Mouse (Mus musculus) cerebral cortex, adult 2 months (tissue): ENCODE measurements around the gene Paox.

ENCODE experiments used
- WGBS: fragments of 180-500 bp; shearing (Covaris S2); methylation state at CpG from one replicate; pipeline ENCODE4 v1.1.7; 2018; 5-methylcytosine and 5-hydroxymethylcytosine counted together

The Paox gene

DNA sequence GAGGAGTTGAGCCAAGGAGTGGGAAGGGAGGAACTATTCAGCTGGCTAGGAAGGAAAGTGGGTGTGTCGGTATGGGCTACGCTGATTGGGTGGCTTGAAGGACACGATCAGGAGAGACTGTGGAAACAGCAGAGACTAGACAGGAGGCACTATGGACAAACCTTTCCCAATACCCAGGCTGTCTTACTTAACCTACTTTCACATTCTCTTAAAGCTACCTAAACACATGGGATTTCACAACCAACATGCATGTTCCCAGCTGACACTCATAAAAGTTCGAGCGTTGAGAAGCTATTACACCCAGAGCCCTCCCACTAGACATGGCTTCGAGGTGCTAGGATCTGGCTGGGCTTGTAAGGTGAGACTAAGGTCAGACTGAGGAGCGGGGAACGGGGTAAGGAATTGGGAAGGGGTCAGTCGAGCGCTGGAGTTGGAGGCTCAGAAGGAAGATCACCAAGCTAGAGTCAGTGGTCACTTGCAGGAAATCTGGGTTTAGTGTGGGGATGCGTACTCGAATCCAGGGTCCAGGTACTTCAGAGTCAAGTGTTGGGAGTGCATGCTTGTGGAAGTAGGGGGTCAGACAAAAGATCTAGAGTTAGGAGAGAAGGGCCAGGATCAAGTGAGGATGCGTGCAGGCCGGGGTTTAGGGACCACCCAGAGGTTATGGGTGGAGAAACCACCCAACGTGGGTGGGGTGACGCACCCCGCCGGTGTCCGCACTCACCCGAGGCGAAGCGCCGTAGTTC, at the start of gene Paox:
TSS of gene Paox (plus strand) at position 217 of the 746 bp plus-strand sequence.
- under 1% methylated on average over 23 of the region's 23 CpGs for WGBS

DNA sequence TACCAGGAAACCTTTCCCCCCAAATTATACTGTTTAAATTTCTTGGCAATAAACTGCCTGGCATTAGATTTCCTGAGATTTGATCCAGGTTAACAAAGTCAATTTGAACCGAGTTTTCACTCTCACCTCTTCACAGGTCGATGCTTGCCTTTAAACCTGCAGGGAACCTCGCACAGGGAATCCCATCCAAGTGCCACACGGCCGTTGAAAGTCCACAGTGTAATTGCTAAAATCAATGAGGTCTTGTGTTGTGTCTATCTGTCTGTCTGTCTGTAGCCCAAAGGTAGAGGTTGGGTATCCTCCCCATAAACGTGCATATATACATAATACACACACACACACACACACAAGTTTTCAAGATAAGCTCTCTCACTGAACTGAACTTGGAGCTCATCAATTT, 48.2 kb upstream of the Paox start:
- WGBS: 71% methylated on average over 6 of the region's 6 CpGs

DNA sequence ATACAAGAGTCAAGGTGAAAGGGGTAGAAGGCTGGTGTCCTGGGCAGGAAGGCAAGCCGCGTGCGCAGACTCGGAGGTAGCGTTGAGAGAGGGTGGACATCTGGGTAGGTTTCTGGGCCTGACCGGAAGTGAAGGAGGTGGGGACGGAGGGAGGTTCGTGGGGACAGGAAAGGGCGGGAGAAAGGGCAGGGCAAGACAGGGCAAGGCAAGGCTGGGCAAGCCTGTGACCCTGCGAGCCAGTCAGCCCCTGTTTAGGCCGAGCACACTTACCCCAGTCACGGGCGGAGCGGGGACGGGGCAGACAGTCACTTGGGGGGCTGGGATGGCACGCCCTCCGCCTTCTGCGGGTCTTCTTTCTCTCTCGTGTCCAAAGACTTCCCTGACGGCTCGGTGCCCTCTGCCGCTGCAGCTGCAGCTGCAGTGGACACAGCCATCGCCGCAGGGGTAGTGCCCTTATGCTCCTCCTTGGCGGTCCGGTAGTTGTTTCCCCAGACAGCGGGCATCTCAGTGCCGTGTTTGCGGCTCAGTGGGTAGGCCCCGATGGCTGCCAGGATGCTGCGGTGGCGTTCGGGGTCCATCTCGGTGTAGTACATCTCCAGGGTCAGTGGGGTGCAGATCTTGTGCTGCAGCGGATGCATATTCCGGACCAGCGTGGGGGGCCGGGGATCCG, 45.4 kb upstream of the Paox start:
- 52% methylated on average over 39 of the region's 39 CpGs for WGBS

DNA sequence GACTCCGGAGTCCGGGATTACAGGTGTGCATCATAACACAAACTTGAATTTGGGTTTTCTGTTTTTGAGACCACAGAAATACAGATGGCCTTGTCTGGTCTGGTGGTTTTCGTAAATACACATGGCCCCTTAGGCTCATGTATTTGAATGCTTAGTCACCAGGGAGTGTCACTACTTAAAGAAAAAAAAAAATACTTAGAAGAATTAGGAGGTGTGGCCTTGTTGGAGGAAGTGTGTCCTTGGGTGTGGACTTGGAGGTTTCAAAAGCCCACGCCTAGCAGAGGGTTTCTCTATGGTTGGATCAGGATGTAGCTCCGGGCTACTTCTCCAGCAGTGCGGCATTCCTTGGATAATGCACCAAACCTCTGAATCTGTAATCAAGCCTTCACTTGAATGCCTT, 37.9 kb upstream of the Paox start:
- WGBS: 68% methylated on average over 6 of the region's 6 CpGs

DNA sequence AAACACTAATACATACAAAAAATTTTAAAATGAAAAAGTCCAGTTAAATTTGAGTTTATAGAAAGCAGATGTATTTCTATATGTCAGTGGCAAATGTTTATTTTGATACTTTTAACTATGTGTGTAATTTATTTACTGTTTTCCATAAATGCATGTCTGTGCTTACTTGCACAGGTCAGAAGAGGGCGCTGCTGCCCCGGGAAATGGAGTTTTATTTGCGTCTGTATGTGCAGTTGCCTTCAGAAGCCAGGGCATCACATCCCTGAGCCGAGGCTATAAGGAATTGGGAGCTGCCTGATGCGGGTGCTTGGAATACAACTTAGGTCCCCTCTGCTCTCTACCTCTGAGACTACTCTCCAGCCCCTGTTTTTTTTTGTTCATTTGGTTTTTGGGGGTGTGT, 36.9 kb upstream of the Paox start:
- WGBS: 3% methylated on average over 5 of the region's 5 CpGs

DNA sequence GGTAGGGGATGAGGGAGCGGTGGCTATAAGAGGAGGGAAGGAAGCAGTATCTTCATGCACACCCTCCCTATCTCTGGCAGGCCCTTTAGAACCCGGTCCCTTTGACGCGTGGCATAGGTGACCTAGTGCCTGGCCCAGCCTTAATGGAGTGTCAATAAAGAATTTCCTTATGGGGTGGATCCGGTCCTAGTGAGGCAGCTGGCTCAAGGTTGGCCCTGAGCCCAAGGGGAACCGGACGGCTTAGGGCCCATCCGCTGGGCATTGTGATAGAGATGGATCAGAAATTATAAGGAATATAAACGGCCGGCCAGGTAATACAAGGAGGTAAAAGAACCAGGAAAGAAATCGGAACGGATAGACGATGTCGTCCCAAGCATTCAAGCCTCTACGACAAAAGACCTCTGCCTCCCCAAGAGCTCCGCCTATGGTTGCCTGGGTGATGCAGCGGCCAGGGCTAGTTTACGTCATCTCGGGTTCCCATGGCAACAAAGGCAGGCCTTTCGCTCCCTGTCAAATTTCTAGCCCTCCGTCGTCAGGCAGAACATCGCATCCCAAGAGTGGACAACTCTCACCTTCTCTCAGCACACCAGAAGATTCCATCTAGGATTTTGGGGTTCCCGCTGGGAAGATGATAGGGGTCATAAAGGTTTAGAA, 35.0 kb upstream of the Paox start:
- WGBS: under 1% methylated on average over 24 of the region's 24 CpGs

DNA sequence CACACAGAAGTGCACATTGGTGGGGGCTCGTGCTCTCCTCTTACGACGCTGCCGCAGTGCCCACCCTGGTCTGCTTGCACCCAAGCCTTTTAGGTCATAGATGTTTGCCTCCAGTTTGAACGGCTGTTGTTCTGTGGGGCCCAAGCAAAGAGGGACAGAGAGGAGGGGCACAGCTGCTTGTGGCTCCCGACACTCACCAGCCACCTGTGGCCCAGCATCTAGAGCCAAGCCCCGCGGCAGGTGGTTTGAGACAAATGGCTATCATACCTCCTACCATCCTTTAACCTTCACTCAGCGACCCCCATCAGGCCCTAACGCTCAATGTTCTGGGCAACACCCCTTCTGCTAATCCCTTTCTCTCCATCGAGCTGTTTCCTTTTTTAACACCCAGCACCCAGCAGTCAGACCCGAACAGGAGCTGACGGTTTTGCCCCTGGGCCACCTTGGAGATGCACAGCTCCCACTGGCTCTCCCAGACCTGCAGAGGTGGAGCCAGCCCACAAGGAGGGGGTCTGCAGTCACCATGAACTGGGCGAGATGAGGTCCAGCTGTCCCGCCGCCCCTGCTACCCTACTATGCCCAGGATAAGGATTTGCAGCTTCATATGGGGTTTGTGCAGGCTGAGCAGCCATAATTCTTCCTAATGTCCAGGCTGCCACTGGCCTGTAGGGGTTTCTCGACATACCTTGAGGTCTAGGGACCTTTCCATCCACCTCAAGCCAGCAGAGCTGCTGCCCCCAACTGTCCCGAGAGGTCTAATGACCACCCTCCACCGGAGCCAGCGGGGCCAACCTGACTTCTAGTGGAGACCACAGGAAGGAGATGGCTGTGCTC, 34.0 kb upstream of the Paox start:
- 8% methylated on average over 20 of the region's 20 CpGs for WGBS

DNA sequence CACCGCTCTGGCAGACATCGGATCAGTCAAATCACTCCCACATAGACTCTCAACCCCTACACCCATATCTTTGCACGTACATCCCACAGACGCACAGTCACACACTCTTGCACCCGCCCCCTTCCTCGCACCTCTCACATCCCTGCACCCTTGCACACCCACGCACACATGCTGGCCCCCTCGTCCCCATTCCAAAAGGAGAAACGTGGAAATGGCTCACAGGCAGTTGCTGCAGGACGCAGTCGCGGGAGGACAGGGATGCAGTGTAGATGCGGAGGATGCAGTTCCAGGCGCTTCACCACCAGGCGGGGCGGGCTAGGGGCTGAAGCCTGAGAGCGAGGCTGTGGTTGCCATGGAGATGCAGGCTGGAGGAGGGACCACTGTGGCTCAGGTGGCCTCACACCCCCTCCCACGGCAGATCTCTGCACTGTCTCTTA, 33.3 kb upstream of the Paox start, which contains the start of gene Caly:
TSS of gene Caly (minus strand) at position 307 of the 437 bp plus-strand sequence.
- 2% methylated on average over 18 of the region's 18 CpGs for WGBS

DNA sequence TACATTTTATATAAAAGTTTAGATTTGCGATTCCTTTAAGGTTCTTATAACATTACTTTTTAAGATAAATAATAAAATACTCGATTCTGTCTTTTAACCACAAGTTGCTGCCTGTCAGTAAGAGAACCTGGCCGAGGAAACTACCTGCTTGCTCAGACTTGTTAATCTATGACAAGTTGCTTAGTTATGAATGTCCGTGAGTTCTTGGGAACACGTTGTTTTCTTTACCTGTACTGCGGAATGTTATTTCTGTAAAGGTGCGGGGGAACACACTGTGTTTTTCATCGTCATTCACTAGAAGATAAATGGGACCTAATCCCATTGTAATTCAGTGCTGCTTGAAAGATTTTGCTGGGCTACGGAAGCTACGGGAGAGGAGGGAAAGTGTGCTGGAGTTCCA, 25.0 kb upstream of the Paox start:
- 82% methylated on average over 10 of the region's 10 CpGs for WGBS

DNA sequence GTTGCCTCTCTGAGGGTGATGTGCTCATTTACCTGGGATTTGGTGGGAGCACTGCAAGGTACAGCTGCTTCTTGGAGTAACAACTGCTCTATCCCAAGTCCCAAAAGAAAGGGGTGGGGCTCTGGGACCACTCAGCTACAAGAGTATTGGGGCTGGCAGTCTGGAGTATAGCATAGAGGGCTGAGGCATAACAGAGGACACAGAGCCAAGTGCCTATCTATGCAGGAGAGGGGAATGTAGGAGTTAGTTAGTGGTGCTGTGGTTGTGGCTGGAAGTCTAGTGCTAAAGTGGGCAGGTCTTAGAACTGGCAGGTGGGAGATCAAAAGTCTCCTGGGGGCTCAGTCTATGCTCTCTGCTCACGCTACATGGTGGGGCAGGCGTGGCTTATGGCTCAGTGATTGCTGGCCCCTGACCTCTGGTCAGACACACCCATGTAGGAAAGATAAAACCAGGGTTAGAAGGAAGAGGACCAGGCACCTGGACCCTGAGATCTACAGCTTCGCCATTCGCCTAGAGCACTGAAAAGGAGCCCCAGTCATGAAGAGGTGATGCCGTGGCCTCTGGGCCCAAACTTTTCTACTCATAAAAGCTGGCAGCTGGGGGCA, 22.6 kb upstream of the Paox start, which contains the start of gene Prap1:
TSS of gene Prap1 (plus strand) at position 472 of the 605 bp plus-strand sequence.
- 92% methylated on average over 5 of the region's 5 CpGs for WGBS

DNA sequence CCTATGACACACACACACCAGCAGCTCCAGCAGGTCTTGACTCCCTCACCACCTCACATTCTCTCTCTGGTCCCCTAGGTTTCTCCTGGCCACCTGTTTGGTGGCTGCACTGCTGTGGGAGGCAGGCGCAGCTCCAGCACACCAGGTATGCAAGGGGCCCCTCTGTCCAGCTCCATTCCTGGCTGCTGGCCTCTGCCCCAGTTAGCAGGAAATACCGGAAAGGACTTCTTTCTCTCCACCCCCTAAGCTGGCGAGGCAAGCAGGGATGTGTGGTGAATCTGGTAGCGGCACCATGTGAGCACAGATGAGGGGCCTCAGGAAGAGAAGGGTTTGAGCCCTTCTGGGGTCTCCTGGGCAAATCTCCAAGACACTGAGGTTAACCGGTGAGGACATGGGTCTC, 20.6 kb upstream of the Paox start:
- WGBS: 76% methylated on average over 5 of the region's 5 CpGs

DNA sequence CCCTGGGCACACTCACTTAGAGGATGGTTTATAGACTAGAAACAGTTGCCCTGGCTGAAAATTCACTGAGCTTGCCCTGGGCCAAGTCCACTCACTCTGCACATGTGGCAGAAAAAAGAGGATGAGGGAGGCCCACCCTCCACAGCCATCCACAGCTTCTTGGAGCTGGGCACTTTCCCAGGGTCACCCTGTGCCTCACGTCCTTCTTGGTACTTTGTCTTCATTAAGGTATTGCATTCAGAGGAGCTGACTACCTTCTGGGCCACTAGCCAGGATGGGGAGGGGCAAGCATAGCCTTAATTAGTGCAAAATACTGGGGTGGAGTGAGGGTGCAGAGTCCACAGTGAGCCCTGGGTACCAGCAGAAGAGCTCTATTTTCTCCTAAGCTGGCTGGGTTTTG, 20.0 kb upstream of the Paox start:
- 30% methylated on average over 1 of the region's 1 CpGs for WGBS

DNA sequence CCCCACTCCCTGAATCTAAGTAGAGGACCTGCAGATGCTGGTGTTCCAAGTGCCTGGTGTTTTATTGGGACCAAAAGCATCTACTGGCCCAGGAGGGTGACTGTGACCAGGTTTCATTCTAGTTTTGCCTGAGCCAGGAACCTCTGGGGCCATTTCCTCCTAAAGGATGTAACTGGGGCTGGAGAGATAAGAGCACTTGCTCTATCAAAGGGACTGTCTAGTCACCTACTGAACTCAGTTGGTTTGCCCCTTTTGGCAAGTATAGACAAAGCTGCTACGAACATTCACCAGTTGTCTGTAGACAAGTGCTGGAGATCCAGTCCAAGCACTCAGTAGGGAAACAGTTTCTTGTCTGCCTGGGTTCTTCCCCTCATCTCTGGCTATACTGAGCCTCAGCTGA, 17.1 kb upstream of the Paox start:
- 83% methylated on average over 1 of the region's 1 CpGs for WGBS

DNA sequence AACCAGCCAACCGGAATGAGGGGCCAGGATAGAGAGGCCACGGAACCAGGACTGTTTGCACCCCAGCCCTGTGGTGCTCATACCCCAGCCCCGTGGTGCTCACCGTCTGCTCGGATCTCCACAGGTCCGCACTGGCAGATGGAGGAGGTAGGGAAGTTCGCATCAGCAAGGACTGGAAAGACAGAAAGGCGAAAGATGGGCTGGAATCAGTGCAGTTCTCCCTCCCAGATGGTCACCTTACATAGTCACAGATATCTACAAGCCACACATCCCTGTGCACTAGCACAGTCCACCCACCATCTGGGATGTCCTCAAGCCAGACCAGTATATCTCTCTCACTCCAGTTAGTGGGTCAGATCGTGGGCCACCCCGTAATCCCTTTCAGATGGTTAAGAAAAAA, 14.1 kb upstream of the Paox start:
- WGBS: 51% methylated on average over 10 of the region's 10 CpGs

DNA sequence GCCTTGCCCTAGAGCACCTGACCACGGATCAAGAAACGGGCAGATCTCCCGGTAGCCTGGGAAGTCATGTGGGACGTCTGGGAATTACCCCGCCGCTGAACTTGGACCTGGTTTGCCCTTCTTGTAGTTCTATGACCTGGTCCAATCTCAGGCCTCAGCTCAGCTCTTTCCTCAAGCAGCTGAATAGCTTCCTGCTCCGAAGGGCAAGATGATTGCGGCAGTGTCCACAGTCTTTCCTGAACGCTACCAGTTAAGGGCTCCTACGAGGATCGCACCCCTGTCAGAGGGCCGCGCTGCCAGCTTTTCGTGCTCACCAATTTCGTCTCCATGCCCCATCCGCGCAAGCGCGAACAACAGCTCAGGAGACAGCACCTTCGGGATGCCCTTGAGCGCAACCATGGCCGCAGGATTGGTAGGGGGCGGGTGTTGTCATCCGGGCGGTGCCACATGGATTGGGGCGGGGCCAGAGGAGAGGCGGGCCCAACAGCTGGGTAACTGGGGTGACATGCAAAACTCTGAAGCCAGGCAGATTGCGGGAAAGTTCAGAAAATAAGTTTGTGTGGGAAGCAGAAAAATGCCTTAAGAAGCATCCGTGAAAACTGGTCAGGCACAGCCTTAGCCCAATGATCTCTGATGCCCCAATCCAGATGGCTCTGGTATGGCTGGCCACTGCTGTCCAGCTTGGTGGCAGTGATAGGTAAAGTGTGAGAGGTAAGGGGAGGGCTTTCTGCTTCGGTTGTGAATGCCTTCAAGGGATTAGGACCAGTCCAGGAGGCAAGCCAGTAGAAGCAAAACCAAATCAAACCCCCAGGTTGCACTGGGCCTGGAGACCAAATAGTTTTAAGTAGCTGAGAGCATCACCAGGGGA, 13.4 kb upstream of the Paox start, which contains the start of gene Fuom:
TSS of gene Fuom (minus strand) at position 449 of the 868 bp plus-strand sequence.
- WGBS: 1% methylated on average over 30 of the region's 30 CpGs

DNA sequence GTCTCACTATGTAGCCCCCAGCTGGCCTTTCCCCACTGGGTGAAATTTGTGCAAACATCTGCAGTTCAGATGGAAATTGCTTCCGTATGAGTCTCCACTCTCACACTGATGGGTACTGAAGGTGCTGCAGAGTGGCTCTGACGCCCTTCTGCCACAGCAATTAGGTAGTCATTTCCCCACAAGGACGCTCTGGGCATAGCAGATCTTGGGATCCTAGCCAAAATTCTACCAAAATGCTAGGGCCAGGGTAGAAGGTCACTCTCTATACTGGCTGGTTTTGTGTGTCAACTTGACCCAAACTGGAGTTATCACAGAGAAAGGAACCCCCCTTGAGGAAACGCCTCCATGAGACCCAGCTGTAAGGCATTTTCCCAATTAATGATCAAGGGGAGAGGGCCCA, 11.6 kb upstream of the Paox start:
- WGBS: 85% methylated on average over 4 of the region's 4 CpGs

DNA sequence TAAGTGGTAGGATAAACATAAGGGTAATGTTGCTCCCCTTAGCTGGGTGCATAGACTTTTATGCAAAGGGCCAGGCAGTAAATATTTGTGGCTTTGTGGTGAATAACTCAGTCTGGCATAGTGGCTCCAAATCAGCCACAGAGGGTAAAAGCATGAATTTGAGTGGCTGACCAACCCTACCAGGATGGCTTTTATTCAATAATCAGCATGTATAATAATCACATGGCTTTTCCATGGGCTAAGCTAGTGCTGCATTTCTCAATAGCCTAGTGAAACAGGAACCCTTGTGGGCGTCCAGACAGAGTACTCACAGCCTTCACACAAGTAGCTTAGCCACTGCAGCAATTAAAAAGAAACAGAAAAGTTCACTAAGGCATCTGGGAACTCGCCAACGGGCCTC, 3.7 kb upstream of the Paox start:
- 66% methylated on average over 3 of the region's 3 CpGs for WGBS

DNA sequence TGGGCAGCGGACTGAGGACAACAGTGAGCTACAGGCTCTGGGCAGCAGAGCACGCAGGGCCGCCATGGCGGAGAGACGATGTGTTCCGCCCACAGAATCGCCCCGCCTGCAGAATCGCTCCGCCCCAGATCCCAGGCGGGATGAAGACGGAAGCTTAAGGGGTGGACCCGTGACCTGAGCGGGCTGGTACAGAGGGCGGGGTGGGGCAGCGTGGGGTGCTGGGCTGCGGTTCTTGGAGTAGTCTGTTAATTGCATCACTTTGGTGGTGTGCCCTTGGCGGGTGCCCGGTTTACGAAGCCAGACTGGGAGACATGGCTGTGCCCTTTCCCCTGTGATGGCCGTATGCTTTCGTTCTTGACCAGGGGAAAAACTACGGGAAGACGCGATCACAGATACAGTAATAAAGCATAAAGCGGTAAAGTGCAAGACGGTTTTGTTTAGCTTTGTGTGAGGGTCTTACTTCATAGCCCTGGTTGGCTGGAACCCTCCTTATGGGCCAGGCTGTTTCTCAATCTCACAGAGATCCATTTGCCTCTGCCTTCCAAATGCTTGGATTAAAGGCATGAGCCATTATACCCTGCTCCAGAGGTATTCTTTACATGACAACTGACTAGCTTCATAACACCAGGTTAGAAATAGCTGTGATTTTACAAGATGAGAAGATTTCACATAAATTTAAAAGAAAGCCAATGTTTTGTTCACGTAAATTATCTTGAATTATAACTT, 893 bp downstream of the Paox start, which contains the start of gene Echs1:
TSS of gene Echs1 (minus strand) at position 148 of the 726 bp plus-strand sequence.
- WGBS: 3% methylated on average over 28 of the region's 28 CpGs

DNA sequence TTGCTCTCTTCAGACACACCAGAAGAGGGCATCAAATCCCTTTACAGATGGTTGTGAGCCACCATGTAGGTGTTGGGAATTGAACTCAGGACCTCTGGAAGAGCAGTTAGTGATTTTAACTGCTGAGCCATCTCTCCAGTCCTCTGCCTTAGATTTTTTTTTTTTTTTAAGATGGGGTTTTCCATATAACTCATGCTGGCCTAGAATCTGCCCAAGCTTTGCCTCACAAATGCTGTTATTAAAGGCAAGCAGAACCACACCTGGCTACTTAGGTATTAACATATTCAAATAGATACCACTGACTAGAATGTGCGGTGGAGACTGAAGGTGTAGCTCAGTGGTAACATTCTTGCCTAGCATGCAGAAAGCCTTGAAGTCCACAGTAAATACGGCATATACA, 4.9 kb downstream of the Paox start:
- WGBS: 94% methylated on average over 2 of the region's 2 CpGs
